Mouse (Mus musculus) embryonic facial prominence, embryonic 12.5 days (tissue): Measurements from ENCODE around the gene Gm26620. TPM values are rescaled to one million over a fixed set of nuclear protein-coding genes. Genes with fewer than 3 reads are reported as not detected.
A peak's percentile ranks its signal among the peaks of the same experiment; 100 is the strongest.

ENCODE experiments used
- ATAC-seq: fragments of 200-750 bp; cut with Nextera tagmentation; 2 replicates; pipeline ENCODE4 v1.8.0; 2017; ENCODE audit not compliant: insufficient number of reproducible peaks, insufficient read depth, low FRiP score, low TSS enrichment
- H3K27ac ChIP-seq: fragments of 300-500 bp; sonication (generic); 2 replicates; pipeline ENCODE4 v1.5.1; 2016; ENCODE audit warnings: mild to moderate bottlenecking
- H3K27me3 ChIP-seq: fragments of 300-500 bp; sonication (generic); 2 replicates; pipeline ENCODE4 v1.6.1; 2016; ENCODE audit warnings: mild to moderate bottlenecking, moderate library complexity
- H3K36me3 ChIP-seq: fragments of 300-500 bp; sonication (generic); 2 replicates; pipeline ENCODE4 v1.6.1; 2016; ENCODE audit warnings: mild to moderate bottlenecking
- H3K4me1 ChIP-seq: fragments of 300-500 bp; sonication (generic); 2 replicates; pipeline ENCODE4 v1.6.1; 2016
- H3K4me2 ChIP-seq: fragments of 300-500 bp; sonication (generic); replicated peaks from 2 replicates; pipeline ENCODE4 v1.6.1; 2016; ENCODE audit warnings: mild to moderate bottlenecking, moderate library complexity
- H3K4me3 ChIP-seq: fragments of 300-500 bp; sonication (generic); 2 replicates; pipeline ENCODE4 v1.5.1; 2016; ENCODE audit warnings: mild to moderate bottlenecking
- H3K9ac ChIP-seq: fragments of 300-500 bp; sonication (generic); 2 replicates; pipeline ENCODE4 v1.6.1; 2016; ENCODE audit warnings: mild to moderate bottlenecking, moderate library complexity
- H3K9me3 ChIP-seq: fragments of 300-500 bp; sonication (generic); 2 replicates; pipeline ENCODE4 v1.6.1; 2016; ENCODE audit warnings: mild to moderate bottlenecking, moderate library complexity
- WGBS: fragments of 180-500 bp; shearing (Covaris S2); methylation state at CpG from one replicate; pipeline ENCODE4 v1.1.7; 2016; 5-methylcytosine and 5-hydroxymethylcytosine counted together
- polyA plus RNA-seq: library from polyadenylated mRNA; unstranded; fragments of >200 nt; fragmentation: Nextera tagmentation; extraction: Ambion mirVana; gene quantifications from 2 replicates; pipeline ENCODE4 v1.2.1, GENCODE M21; 2016

Gm26620 gene
- polyA plus RNA-seq, 1 experiment from 2014 or later, result not detected

- no peak overlapping the region for H3K4me3 ChIP-seq
- H3K27me3 ChIP-seq, result no peaks in the 10 kb centered on the region
- no peak overlapping the region for H3K9ac ChIP-seq
- no peak overlapping the region for H3K4me2 ChIP-seq
- no peaks in the 10 kb centered on the region for H3K9me3 ChIP-seq
- 82% methylated on average over 13 of the region's 13 CpGs for WGBS
- H3K4me1 ChIP-seq, result peaks cover 3% of the 10 kb centered on the region; the same call in 1 of the 2 replicates
- H3K36me3 ChIP-seq, result no peaks in the 10 kb centered on the region
- no peak overlapping the region for H3K27ac ChIP-seq
- ATAC-seq, result no peak
Measured at GRCm38 (mm10) chr1:170861671-170862434, 23.0 kb upstream of the Gm26620 start.

- no peak for ATAC-seq
- Histone ChIP-seq H3K4me3 (no peak overlapping the region), H3K4me1 (peaks cover 6% of the 10 kb centered on the region; the same call in 1 of the 2 replicates), H3K27me3 (no peaks in the 10 kb centered on the region), H3K27ac (no peak overlapping the region), H3K36me3 (no peaks in the 10 kb centered on the region), H3K9me3 (no peaks in the 10 kb centered on the region), H3K4me2 (no peak overlapping the region), H3K9ac (no peak overlapping the region)
- 68% methylated on average over 3 of the region's 3 CpGs for WGBS
Measured at GRCm38 (mm10) chr1:170862435-170862717, 22.5 kb upstream of the Gm26620 start.

- Histone ChIP-seq H3K9me3 (no peaks in the 10 kb centered on the region), H3K4me1 (peaks cover 6% of the 10 kb centered on the region; the same call in 1 of the 2 replicates), H3K27me3 (no peaks in the 10 kb centered on the region), H3K4me3 (no peak overlapping the region), H3K4me2 (no peak overlapping the region), H3K36me3 (no peaks in the 10 kb centered on the region), H3K9ac (no peak overlapping the region), H3K27ac (no peak overlapping the region)
- no peak for ATAC-seq
- WGBS, result 68% methylated on average over 4 of the region's 4 CpGs
Measured at GRCm38 (mm10) chr1:170863033-170863432, 21.8 kb upstream of the Gm26620 start.

GRCm38 (mm10) chr1:170864234-170864633 lies 20.6 kb upstream of the Gm26620 start:
- H3K4me3 ChIP-seq, result no peak overlapping the region
- H3K9ac ChIP-seq, result no peak overlapping the region
- H3K27ac ChIP-seq, result no peak overlapping the region
- ATAC-seq, result no peak
- peaks cover 6% of the 10 kb centered on the region; the same call in 1 of the 2 replicates for H3K4me1 ChIP-seq
- H3K27me3 ChIP-seq, result no peaks in the 10 kb centered on the region
- H3K36me3 ChIP-seq, result no peaks in the 10 kb centered on the region
- H3K4me2 ChIP-seq, result no peak overlapping the region
- H3K9me3 ChIP-seq, result no peaks in the 10 kb centered on the region

- 86% methylated on average over 3 of the region's 3 CpGs for WGBS
Measured at GRCm38 (mm10) chr1:170864754-170865153, 20.1 kb upstream of the Gm26620 start.

GRCm38 (mm10) chr1:170865406-170865805 lies 19.5 kb upstream of the Gm26620 start:
- Histone ChIP-seq H3K9ac (no peak overlapping the region), H3K4me2 (no peak overlapping the region), H3K27me3 (no peaks in the 10 kb centered on the region), H3K9me3 (no peaks in the 10 kb centered on the region), H3K36me3 (no peaks in the 10 kb centered on the region), H3K4me1 (peaks cover 6% of the 10 kb centered on the region; the same call in 1 of the 2 replicates), H3K4me3 (no peak overlapping the region), H3K27ac (no peak overlapping the region)
- no peak for ATAC-seq
- 81% methylated on average over 5 of the region's 5 CpGs for WGBS

More at GRCm38 (mm10) chr1:170864754-170865153, 20.1 kb upstream of the Gm26620 start:
- Histone ChIP-seq H3K4me3 (no peak overlapping the region), H3K27ac (no peak overlapping the region), H3K9ac (no peak overlapping the region), H3K4me1 (peaks cover 6% of the 10 kb centered on the region; the same call in 1 of the 2 replicates), H3K36me3 (no peaks in the 10 kb centered on the region), H3K4me2 (no peak overlapping the region), H3K9me3 (no peaks in the 10 kb centered on the region), H3K27me3 (no peaks in the 10 kb centered on the region)
- ATAC-seq, result no peak

- peak; percentile 30; the same call in 1 of the 2 replicates for ATAC-seq
- Histone ChIP-seq H3K4me1 (peaks cover 6% of the 10 kb centered on the region; the same call in 1 of the 2 replicates), H3K4me3 (peak overlapping the region; percentile 93), H3K27ac (peak overlapping the region; percentile 73), H3K4me2 (peak overlapping the region; percentile 84), H3K9ac (peak overlapping the region; percentile 75), H3K36me3 (peaks cover 7% of the 10 kb centered on the region; the same call in 1 of the 2 replicates), H3K9me3 (no peaks in the 10 kb centered on the region), H3K27me3 (no peaks in the 10 kb centered on the region)
- whole genome bisulfite sequencing, result 4% methylated on average over 30 of the region's 30 CpGs
Measured at GRCm38 (mm10) chr1:170866992-170867690, 17.7 kb upstream of the Gm26620 start.

- Histone ChIP-seq H3K4me2 (peak within 1 kb of the TSS; percentile 84), H3K4me3 (peak within 1 kb of the TSS; percentile 93), H3K9ac (peak within 1 kb of the TSS; percentile 75), H3K4me1 (peaks cover 6% of the 10 kb centered on the region; the same call in 1 of the 2 replicates), H3K9me3 (no peaks in the 10 kb centered on the region), H3K27me3 (no peaks in the 10 kb centered on the region), H3K27ac (peak within 1 kb of the TSS; percentile 73), H3K36me3 (peaks cover 12% of the 10 kb centered on the region)
- peak; percentile 39; the same call in 1 of the 2 replicates for ATAC-seq
- under 1% methylated on average over 25 of the region's 25 CpGs for WGBS
Measured at GRCm38 (mm10) chr1:170867691-170868105, 17.2 kb upstream of the Gm26620 start, which contains the start of gene Atf6. Gene Atf6 (minus strand): TSS chr1:170867771.

GRCm38 (mm10) chr1:170868107-170868904 lies 16.6 kb upstream of the Gm26620 start:
- Histone ChIP-seq H3K4me1 (peaks cover 6% of the 10 kb centered on the region; the same call in 1 of the 2 replicates), H3K4me2 (peak overlapping the region; percentile 84), H3K9ac (peak overlapping the region; percentile 75), H3K27me3 (no peaks in the 10 kb centered on the region), H3K9me3 (no peaks in the 10 kb centered on the region), H3K36me3 (peaks cover 14% of the 10 kb centered on the region), H3K4me3 (peak overlapping the region; percentile 93), H3K27ac (no peak overlapping the region)
- under 1% methylated on average over 33 of the region's 33 CpGs for WGBS
- peak; percentile 76 for ATAC-seq

- no peaks in the 10 kb centered on the region for H3K9me3 ChIP-seq
- no peak for ATAC-seq
- WGBS, result 16% methylated on average over 14 of the region's 14 CpGs
- H3K4me1 ChIP-seq, result peaks cover 6% of the 10 kb centered on the region; the same call in 1 of the 2 replicates
- peak overlapping the region; percentile 84 for H3K4me2 ChIP-seq
- no peak overlapping the region for H3K27ac ChIP-seq
- peak overlapping the region; percentile 93 for H3K4me3 ChIP-seq
- peak overlapping the region; percentile 47 for H3K9ac ChIP-seq
- H3K27me3 ChIP-seq, result no peaks in the 10 kb centered on the region
- peaks cover 14% of the 10 kb centered on the region for H3K36me3 ChIP-seq
Measured at GRCm38 (mm10) chr1:170868905-170869283, 16.0 kb upstream of the Gm26620 start.

GRCm38 (mm10) chr1:170871402-170871801 lies 13.5 kb upstream of the Gm26620 start:
- Histone ChIP-seq H3K9me3 (no peaks in the 10 kb centered on the region), H3K27ac (no peak overlapping the region), H3K27me3 (no peaks in the 10 kb centered on the region), H3K4me1 (peaks cover 6% of the 10 kb centered on the region; the same call in 1 of the 2 replicates), H3K4me2 (no peak overlapping the region), H3K4me3 (no peak overlapping the region), H3K9ac (no peak overlapping the region), H3K36me3 (peaks cover 26% of the 10 kb centered on the region)
- WGBS, result 87% methylated on average over 6 of the region's 6 CpGs
- no peak for ATAC-seq
